Mouse (Mus musculus) spleen, postnatal 36 days (tissue): Measurements from ENCODE around the gene Cpt1c.
"Not testable (repeated sequence)": the region's sequence is repeated elsewhere in the genome, so short reads cannot be mapped to it uniquely, and the experiment has no call there.

ENCODE experiments used
- DNase-seq, 2 experiments: peaks; one replicate each; pipeline ENCODE4 v3.0.0; 2022; ENCODE audit warnings: low spot score in 2 of 2, mixed read lengths in 1 of 2

Cpt1c gene

GRCm38 (mm10) chr7:44974383-44975116, at the start of gene Cpt1c:
Gene Cpt1c, minus strand, starts transcription at chr7:44974851.
- DNase-seq, result peak; percentile 43 to 54

- DNase-seq, result not testable (repeated sequence)
Observed at GRCm38 (mm10) chr7:45023711-45024110, 49.1 kb upstream of the Cpt1c start.

GRCm38 (mm10) chr7:45020225-45020624, 45.6 kb upstream of the Cpt1c start:
- no peak for DNase-seq

- DNase-seq, result no peak
Observed at GRCm38 (mm10) chr7:45019031-45019571, 44.5 kb upstream of the Cpt1c start.

GRCm38 (mm10) chr7:45017242-45018061, 42.8 kb upstream of the Cpt1c start, which contains the start of gene Rras:
Gene Rras, plus strand, starts transcription at chr7:45017961.
- peak; percentile 98 to 99 for DNase-seq

- no peak for DNase-seq
Observed at GRCm38 (mm10) chr7:45016761-45017160, 42.1 kb upstream of the Cpt1c start.

- peak; percentile 99 to 100 for DNase-seq
Observed at GRCm38 (mm10) chr7:45015957-45016612, 41.4 kb upstream of the Cpt1c start, which contains the start of gene Scaf1. Gene Scaf1, minus strand, starts transcription at chr7:45016363.

- DNase-seq, result no peak
Observed at GRCm38 (mm10) chr7:45015344-45015956, 40.8 kb upstream of the Cpt1c start.

GRCm38 (mm10) chr7:45014096-45014451, 39.4 kb upstream of the Cpt1c start:
- no peak for DNase-seq

- no peak for DNase-seq
Observed at GRCm38 (mm10) chr7:45013366-45014095, 38.9 kb upstream of the Cpt1c start.

- DNase-seq, result no peak
Observed at GRCm38 (mm10) chr7:45012824-45013223, 38.2 kb upstream of the Cpt1c start.

- no peak for DNase-seq
Observed at GRCm38 (mm10) chr7:45012011-45012410, 37.4 kb upstream of the Cpt1c start.

GRCm38 (mm10) chr7:45008411-45008810, 33.8 kb upstream of the Cpt1c start:
- no peak for DNase-seq

GRCm38 (mm10) chr7:45007846-45008245, 33.2 kb upstream of the Cpt1c start:
- DNase-seq, result no peak

- no peak for DNase-seq
Observed at GRCm38 (mm10) chr7:45007141-45007540, 32.5 kb upstream of the Cpt1c start.

- DNase-seq, result no peak
Observed at GRCm38 (mm10) chr7:45006503-45006902, 31.9 kb upstream of the Cpt1c start.

- DNase-seq, result no peak
Observed at GRCm38 (mm10) chr7:45005321-45005992, 30.8 kb upstream of the Cpt1c start.

- no peak for DNase-seq
Observed at GRCm38 (mm10) chr7:45004546-45004945, 29.9 kb upstream of the Cpt1c start.

GRCm38 (mm10) chr7:45002440-45002839, 27.8 kb upstream of the Cpt1c start:
- DNase-seq, result no peak

- DNase-seq, result no peak
Observed at GRCm38 (mm10) chr7:45000539-45001114, 26.0 kb upstream of the Cpt1c start.
